Mouse (Mus musculus): ENCODE data around the gene Rel. TPM values are rescaled to one million over a fixed set of nuclear protein-coding genes. Genes with fewer than 3 reads are reported as not detected.

Rel gene
- polyA plus RNA-seq, 1 experiment from 2014 or later = 5.6 TPM

- CTCF ChIA-PET = interaction anchor here (2.0 to 2.5 kb wide), 2 partner anchors 11 to 17 kb away, joined by 6 read pairs; no protein-coding TSS in a partner anchor
- no peaks in the 10 kb centered on the region for H3K27me3 ChIP-seq
- POLR2A ChIA-PET = no interaction called here
- no peak for TF ChIP-seq CTCF (IDR thresholded peaks at IDR 0.05)
- no peak for ATAC-seq
- no peak for DNase-seq (ENCODE audit: low read depth, low spot score)
- in situ Hi-C loops (cut with MboI; ENCODE audit: low pct_unique_long_range_greater_than_20kb) = loop anchor here (25.0 kb wide), 1 partner anchor 766 kb away; the partner anchor contains the start of genes Cct4, Commd1 and Gm28048
Measured at GRCm38 (mm10) chr11:23753136-23753710, 17.5 kb downstream of the Rel start.

DNA sequence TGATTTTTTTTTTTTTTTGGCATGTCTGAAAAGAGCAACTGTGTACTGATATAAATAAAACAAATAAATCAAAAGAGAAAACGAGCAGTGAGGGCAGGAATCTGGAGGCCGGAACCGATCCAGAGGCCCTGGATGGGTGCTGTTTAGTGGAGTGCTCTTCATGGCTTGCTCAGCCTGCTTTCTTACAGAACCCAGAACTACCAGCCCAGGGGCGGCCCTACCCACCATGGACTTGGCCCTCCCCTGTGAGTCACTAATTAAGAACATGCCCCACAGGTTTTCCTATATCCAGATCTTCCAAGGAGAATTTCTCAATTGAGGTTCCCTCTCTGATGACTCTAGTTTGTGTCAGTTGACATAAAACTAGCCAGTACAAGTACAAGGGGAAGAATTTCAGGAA is 24.7 kb downstream of the Rel start:
- CTCF ChIA-PET = interaction anchor here (1.5 kb wide), 1 partner anchor 9 kb away, joined by 4 read pairs; no protein-coding TSS in a partner anchor
- POLR2A ChIA-PET = interaction anchor here (0.5 kb wide), 1 partner anchor 22 kb away, joined by 4 read pairs; no protein-coding TSS in a partner anchor

GRCm38 (mm10) chr11:23744352-23744751 is 26.4 kb downstream of the Rel start:
- POLR2A ChIA-PET = no interaction called here
- no peak for DNase-seq (ENCODE audit: low read depth, low spot score)

More for the DNA sequence above, 24.7 kb downstream of the Rel start:
- H3K27me3 ChIP-seq = no peaks in the 10 kb centered on the region
- DNase-seq (ENCODE audit: low read depth, low spot score) = no peak
- ATAC-seq = no peak
- in situ Hi-C loops (cut with MboI; ENCODE audit: low pct_unique_long_range_greater_than_20kb) = no loop called here
- TF ChIP-seq CTCF (IDR thresholded peaks at IDR 0.05) = no peak

DNA sequence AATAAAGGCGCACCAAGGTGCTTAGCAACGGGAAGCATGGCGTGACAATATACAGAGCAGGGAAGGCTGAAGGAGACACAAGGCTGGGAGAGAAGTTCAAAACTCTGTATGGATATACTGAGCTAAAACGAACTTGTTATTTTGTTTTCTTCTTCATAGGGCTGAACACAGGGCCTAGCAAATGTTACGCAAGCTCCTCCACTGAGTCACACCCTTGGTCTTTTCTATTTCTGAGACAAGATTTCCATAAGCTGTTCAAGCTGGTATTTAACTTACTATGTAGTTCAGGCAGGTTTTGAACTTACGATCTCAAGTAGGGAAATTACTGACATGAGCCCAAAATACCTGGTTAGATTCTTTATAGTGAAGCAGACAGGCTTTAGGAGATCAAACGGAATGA is 29.4 kb downstream of the Rel start:
- no peaks in the 10 kb centered on the region for H3K27me3 ChIP-seq
- no peak for TF ChIP-seq CTCF (IDR thresholded peaks at IDR 0.05)
- ChIA-PET POLR2A (no interaction called here), CTCF (no interaction called here)
- in situ Hi-C loops (cut with MboI; ENCODE audit: low pct_unique_long_range_greater_than_20kb) = no loop called here
- no peak for ATAC-seq
- no peak for DNase-seq (ENCODE audit: low read depth, low spot score)

More at GRCm38 (mm10) chr11:23744352-23744751, 26.4 kb downstream of the Rel start:
- no peak for TF ChIP-seq CTCF (IDR thresholded peaks at IDR 0.05)
- CTCF ChIA-PET = interaction anchor here (1.3 to 1.5 kb wide), 2 partner anchors 8 to 50 kb away, joined by 3 to 4 read pairs; no protein-coding TSS in a partner anchor
- no peak for ATAC-seq
- in situ Hi-C loops (cut with MboI; ENCODE audit: low pct_unique_long_range_greater_than_20kb) = no loop called here
- no peaks in the 10 kb centered on the region for H3K27me3 ChIP-seq

DNA sequence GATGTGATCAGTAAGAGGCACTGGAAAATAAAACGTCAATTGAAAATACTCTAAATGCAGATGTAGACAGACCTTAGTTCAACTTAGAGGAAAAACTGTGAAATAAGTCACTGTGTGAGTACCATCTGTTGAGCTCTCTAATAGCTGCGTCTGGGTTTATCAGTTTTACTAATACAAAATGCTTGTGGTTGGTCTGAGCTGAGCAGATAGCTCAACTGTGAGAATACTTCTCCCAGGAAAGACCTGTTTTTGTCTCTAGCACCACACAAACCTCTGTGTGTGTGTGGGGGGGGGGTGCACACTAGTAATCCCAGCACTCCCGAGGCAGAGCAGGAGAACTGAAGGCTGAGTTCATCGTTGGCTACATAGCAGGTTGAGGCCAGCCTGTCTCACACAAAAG is 29.9 kb downstream of the Rel start:
- CTCF ChIA-PET = interaction anchor here (0.8 kb wide), 1 partner anchor 35 kb away, joined by 3 read pairs; no protein-coding TSS in a partner anchor
- TF ChIP-seq CTCF (IDR thresholded peaks at IDR 0.05) = no peak
- ATAC-seq = no peak
- POLR2A ChIA-PET = no interaction called here
- no peak for DNase-seq (ENCODE audit: low read depth, low spot score)
- in situ Hi-C loops (cut with MboI; ENCODE audit: low pct_unique_long_range_greater_than_20kb) = no loop called here
- no peaks in the 10 kb centered on the region for H3K27me3 ChIP-seq

- no peak for DNase-seq (ENCODE audit: low read depth, low spot score)
- CTCF ChIA-PET = interaction anchor here (1.6 to 2.0 kb wide), 2 partner anchors 9 to 17 kb away, joined by 4 to 6 read pairs; no protein-coding TSS in a partner anchor
- POLR2A ChIA-PET = interaction anchor here (1.0 kb wide), 1 partner anchor 40 kb away, joined by 3 read pairs; no protein-coding TSS in a partner anchor
- no peak for ATAC-seq
- H3K27me3 ChIP-seq = no peaks in the 10 kb centered on the region
- in situ Hi-C loops (cut with MboI; ENCODE audit: low pct_unique_long_range_greater_than_20kb) = no loop called here
- no peak for TF ChIP-seq CTCF (IDR thresholded peaks at IDR 0.05)
Measured at GRCm38 (mm10) chr11:23735820-23736470, 34.8 kb downstream of the Rel start.

- in situ Hi-C loops (cut with MboI; ENCODE audit: low pct_unique_long_range_greater_than_20kb) = no loop called here
- ATAC-seq (no peak), DNase-seq (ENCODE audit: low read depth, low spot score) (no peak)
- no peak for TF ChIP-seq CTCF (IDR thresholded peaks at IDR 0.05)
- no peaks in the 10 kb centered on the region for H3K27me3 ChIP-seq
- CTCF ChIA-PET = interaction anchor here (1.1 to 1.4 kb wide), 3 partner anchors 9 to 12 kb away, joined by 3 to 4 read pairs (median 4); no protein-coding TSS in a partner anchor
- POLR2A ChIA-PET = no interaction called here
Measured at GRCm38 (mm10) chr11:23734749-23735286, 36.0 kb downstream of the Rel start.

GRCm38 (mm10) chr11:23732840-23733239 is 37.9 kb downstream of the Rel start:
- CTCF ChIA-PET = interaction anchor here (0.8 to 1.9 kb wide), 3 partner anchors 13 to 222 kb away, joined by 3 to 4 read pairs (median 4); no protein-coding TSS in a partner anchor
- TF ChIP-seq CTCF (IDR thresholded peaks at IDR 0.05) = no peak
- H3K27me3 ChIP-seq = no peaks in the 10 kb centered on the region
- ATAC-seq (no peak), DNase-seq (ENCODE audit: low read depth, low spot score) (no peak)
- POLR2A ChIA-PET = no interaction called here
- in situ Hi-C loops (cut with MboI; ENCODE audit: low pct_unique_long_range_greater_than_20kb) = no loop called here

DNA sequence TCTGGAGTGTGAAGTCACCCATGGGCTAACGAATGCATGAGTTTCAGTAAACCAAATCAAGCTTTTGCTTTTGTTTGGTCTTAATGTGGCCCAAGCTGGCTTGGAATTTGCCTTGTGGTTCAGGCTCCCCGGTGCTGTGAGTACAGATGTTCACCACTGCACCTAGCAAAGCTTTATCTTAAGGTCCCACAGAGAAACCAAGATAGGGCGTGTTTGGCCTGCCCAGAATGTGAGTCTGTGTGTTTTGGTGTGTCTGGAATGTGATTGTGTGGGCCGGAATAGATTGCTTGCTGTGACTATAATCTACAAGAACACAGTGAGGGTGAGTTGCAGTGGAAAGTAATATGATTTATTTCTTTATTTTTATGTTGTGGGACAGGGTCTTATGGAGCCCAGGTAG is 40.6 kb downstream of the Rel start:
- no peaks in the 10 kb centered on the region for H3K27me3 ChIP-seq
- DNase-seq (ENCODE audit: low read depth, low spot score) (no peak), ATAC-seq (no peak)
- in situ Hi-C loops (cut with MboI; ENCODE audit: low pct_unique_long_range_greater_than_20kb) = no loop called here
- no peak for TF ChIP-seq CTCF (IDR thresholded peaks at IDR 0.05)
- ChIA-PET CTCF (no interaction called here), POLR2A (no interaction called here)

DNA sequence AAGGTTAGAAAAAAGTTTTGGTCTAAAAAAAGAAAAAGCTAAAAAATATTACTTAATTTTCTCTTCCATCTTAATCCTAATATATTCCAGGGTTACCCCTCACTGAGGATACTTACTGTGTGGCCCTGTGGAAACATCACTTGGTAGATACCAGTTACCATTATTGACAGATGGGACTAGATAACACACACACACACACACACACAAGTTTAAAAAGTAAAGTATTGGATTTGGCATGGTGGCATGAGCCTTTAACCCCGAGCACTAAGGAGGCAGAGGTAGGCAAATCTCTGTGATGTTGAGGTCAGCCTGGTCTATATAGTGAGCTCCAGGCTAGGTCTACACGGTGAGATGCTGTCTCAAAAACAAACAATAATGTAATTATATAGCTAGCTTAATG is 42.6 kb downstream of the Rel start:
- TF ChIP-seq CTCF (IDR thresholded peaks at IDR 0.05) = no peak
- CTCF ChIA-PET = interaction anchor here (1.2 kb wide), 1 partner anchor 11 kb away, joined by 3 read pairs; no protein-coding TSS in a partner anchor
- H3K27me3 ChIP-seq = no peaks in the 10 kb centered on the region
- POLR2A ChIA-PET = no interaction called here
- DNase-seq (ENCODE audit: low read depth, low spot score) = no peak
- in situ Hi-C loops (cut with MboI; ENCODE audit: low pct_unique_long_range_greater_than_20kb) = no loop called here
- no peak for ATAC-seq

All from Patski (cell line).